Mouse (Mus musculus) bone marrow macrophage, adult 2 months (primary cell): ENCODE results near the gene Hbp1.

Experiments
- CTCF ChIP-seq: IDR thresholded peaks from 2 replicates; pipeline ENCODE4 v1.5.1; 2012; ENCODE audit warnings: low read depth, mild to moderate bottlenecking, low read length, moderate library complexity
- POLR2A ChIP-seq: IDR thresholded peaks from 2 replicates; pipeline ENCODE4 v1.6.1; 2012; ENCODE audit warnings: mild to moderate bottlenecking, low read depth, low read length, borderline replicate concordance

DNA sequence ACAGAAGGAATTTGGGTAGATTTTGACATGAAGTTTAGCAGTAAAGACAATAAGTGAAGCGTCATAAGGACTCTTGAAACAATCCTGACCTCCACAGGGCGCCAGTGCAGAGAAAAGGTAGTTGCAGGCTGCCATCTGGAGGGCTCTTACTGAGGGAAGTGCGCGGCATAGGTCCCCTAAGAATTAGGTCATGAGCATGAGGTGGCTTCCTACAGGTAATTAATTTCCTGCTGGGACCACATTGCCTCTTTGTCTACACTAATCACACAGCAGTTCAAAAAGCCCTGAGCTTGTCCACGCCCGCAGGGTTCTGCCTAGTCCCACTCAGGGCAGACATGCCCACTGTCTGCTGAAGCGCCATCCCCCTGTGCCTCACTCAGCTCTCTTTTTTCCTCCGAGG is 53.3 kb downstream of the Hbp1 start:
- TF ChIP-seq POLR2A (no peak), CTCF (no peak)
